Mouse (Mus musculus): ENCODE data around the gene Plcb4.

- TF ChIP-seq CTCF (IDR thresholded peaks at IDR 0.05; ENCODE audit: borderline replicate concordance, insufficient read depth, low read length) (no peak), POLR2A (IDR thresholded peaks at IDR 0.05; ENCODE audit: low read depth, low read length) (no peak)
Observed at GRCm38 (mm10) chr2:135781391-135781790, 122.6 kb downstream of the Plcb4 start.
